Mouse (Mus musculus): ENCODE measurements around the gene Ptprt. TPM values are rescaled to one million over a fixed set of nuclear protein-coding genes. Genes with fewer than 3 reads are reported as not detected.
A peak's percentile ranks its signal among the peaks of the same experiment; 100 is the strongest.

Ptprt gene
- polyA plus RNA-seq, 1 experiment from 2014 or later, result 0.38 TPM

GRCm38 (mm10) chr2:161498449-161499096 is 1162.4 kb downstream of the Ptprt start:
- Histone ChIP-seq H3K36me3 (no peaks in the 10 kb centered on the region), H3K9me3 (replicated peaks) (no peaks in the 10 kb centered on the region), H3K4me1 (peaks cover 21% of the 10 kb centered on the region), H3K27ac (replicated peaks) (peak overlapping the region; percentile 75), H3K27me3 (ENCODE audit: low read depth, poor library complexity, severe bottlenecking) (no peaks in the 10 kb centered on the region; the same call in 1 of the 2 replicates), H3K4me3 (peak overlapping the region; percentile 50)
- 16% methylated on average over 13 of the region's 13 CpGs for WGBS
- DNase-seq (ENCODE audit: low spot score), result peak; percentile 37

- H3K4me3 ChIP-seq, result no peak overlapping the region
- DNase-seq (ENCODE audit: low spot score), result no peak
- H3K27me3 ChIP-seq (ENCODE audit: low read depth, poor library complexity, severe bottlenecking), result no peaks in the 10 kb centered on the region
- H3K9me3 ChIP-seq (replicated peaks), result no peaks in the 10 kb centered on the region
- no peak overlapping the region for H3K27ac ChIP-seq (replicated peaks)
- H3K36me3 ChIP-seq, result no peaks in the 10 kb centered on the region
- 86% methylated on average over 1 of the region's 1 CpGs for WGBS
- H3K4me1 ChIP-seq, result no peaks in the 10 kb centered on the region
Measured at GRCm38 (mm10) chr2:161481741-161482140, 1179.2 kb downstream of the Ptprt start.

- no peaks in the 10 kb centered on the region for H3K4me1 ChIP-seq
- no peak for DNase-seq (ENCODE audit: low spot score)
- H3K27me3 ChIP-seq (ENCODE audit: low read depth, poor library complexity, severe bottlenecking), result no peaks in the 10 kb centered on the region
- H3K9me3 ChIP-seq (replicated peaks), result no peaks in the 10 kb centered on the region
- no peak overlapping the region for H3K27ac ChIP-seq (replicated peaks)
- H3K4me3 ChIP-seq, result no peak overlapping the region
- H3K36me3 ChIP-seq, result no peaks in the 10 kb centered on the region
Measured at GRCm38 (mm10) chr2:161480445-161480844, 1180.5 kb downstream of the Ptprt start.
